Mouse (Mus musculus) yolk sac, embryonic 10.5 days (tissue): ENCODE data around the gene Acot13.
"Not testable (repeated sequence)": the region's sequence is repeated elsewhere in the genome, so short reads cannot be mapped to it uniquely, and the experiment has no call there.

Source experiments
- DNase-seq: peaks from one replicate; pipeline ENCODE4 v3.0.0-alpha.2; 2017; ENCODE audit warnings: low spot score

The Acot13 gene

GRCm38 (mm10) chr13:24831353-24832130 lies at the start of gene Acot13, which contains the start of gene Tdp2:
Gene Acot13, minus strand, starts transcription at chr13:24831540.
Gene Tdp2, plus strand, starts transcription at chr13:24831679.
- peak; percentile 99 for DNase-seq

- peak; percentile 63 for DNase-seq
Measured at GRCm38 (mm10) chr13:24880704-24881103, 49.4 kb upstream of the Acot13 start.

DNA sequence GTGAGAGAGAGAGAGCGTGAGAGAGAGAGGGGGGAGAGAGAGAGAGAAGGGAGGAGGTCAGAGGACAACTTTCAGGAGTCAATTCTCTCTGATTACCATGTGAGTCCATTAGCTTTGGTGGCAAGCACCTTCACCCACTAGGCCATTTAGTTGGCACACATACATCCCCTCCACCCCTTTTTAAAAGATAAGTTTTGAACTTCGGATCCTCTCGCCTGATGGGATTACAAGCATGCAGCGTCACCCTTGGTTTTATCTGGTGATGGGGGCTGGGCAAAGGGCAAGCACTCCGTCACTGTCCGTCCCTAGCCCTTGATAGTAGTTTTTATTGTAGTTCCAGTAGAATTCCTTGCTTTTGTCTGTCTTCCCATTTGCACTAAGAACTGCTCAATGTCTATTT lies 48.9 kb upstream of the Acot13 start:
- peak; percentile 70 for DNase-seq

- peak; percentile 86 for DNase-seq
Measured at GRCm38 (mm10) chr13:24879359-24880040, 48.2 kb upstream of the Acot13 start.

DNA sequence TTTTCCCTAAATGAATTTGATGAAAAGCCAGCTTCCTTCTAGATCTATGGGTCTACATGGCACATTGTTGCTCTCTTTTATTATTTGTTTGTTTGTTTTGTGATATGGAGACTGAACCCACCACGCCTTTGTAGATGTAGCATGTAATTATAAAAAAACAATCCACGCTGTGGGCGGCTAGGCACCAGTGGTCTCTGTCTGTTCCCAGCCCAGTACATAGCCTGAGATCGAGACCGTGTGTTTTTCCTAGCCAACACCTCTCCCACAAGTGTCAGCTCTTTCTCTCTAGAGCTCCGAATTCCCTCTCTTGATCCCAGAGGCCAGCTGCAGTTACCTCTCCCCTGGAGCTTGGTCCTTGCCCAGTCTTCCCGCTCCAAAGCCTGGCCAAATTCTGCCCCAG lies 36.9 kb upstream of the Acot13 start:
- no peak for DNase-seq

DNA sequence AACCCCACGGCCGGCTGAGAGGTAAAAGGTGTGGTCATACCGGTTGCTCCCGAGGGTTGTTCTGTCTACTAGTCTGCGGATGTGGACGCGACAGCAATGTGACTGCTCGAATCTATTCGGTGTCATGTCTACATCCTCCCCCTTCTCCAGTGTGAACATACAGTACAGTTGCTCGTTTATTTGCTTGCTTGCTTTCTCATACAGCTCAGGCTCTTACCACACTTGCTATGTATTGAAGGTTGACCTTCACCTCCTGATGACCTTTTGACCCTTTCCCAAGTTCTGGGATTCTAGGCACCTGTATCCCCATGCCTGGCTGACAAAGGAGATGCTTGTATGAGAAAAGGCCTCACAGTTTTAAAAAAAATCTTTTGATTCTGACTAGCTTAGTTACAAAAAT lies 36.4 kb upstream of the Acot13 start:
- DNase-seq = no peak

DNA sequence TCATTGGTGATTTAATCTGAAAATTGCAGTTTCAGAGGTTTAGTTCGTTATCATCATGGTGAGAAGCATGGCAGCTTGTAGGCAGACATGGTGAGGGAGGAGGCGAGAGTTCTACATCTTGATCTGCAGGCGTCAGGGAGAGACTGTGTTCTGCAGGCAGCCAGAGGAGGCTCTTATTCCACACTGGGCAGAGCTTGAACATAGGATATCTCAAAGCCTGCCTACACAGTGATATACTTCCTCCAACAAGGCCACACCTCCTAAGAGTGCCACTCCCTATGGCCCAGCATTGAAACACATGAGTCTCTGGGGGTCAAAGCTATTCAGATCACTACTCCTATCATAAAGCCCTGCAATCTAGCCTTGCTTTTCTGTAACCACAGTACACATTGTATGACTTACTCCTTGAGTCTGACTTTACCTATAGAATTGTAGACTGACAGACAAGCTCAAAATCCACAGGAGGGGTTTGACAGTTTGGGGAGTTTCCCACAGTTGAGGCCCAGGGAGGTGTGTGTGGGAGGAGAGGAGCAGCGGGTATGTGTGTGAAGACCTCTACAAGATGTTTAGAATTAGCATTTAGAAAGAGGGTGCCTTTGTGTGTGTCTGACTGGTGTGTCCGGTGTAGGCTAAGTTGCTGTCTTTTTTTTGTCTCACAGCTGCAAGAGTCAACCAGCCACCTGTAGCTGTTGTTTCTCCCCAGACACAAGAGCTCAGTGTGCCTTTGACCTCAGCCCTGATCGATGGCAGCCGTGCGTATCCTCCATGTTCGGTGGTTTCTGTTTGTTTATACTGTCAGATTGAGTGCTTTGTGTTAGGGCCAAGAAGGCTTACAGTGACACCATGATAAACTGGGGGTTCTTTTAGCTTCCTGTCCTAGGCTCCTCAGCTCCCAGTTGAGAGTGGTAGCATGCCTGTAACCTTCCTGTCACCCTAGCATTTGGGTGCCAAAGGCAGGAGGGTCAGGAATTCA lies 35.4 kb upstream of the Acot13 start:
- DNase-seq = no peak

DNA sequence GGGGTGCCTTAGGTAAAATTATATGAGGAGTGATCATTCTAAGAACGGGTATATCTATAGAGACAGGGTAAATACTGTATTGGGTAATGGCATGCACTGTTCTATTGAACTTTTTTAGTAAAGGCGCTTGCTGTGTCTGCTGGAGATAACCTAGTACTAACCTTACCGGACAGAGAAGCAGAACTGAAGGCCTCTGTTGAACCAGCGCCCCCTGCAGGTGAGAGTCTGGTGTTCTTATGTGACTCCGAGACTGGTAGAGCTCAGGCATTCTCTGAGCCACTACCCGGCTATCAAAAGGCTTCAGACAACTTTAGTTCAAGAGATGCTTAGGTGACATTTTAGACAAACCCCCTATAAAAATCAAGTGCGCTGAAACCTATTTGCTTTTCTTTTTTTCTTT lies 31.2 kb upstream of the Acot13 start:
- DNase-seq = no peak

DNA sequence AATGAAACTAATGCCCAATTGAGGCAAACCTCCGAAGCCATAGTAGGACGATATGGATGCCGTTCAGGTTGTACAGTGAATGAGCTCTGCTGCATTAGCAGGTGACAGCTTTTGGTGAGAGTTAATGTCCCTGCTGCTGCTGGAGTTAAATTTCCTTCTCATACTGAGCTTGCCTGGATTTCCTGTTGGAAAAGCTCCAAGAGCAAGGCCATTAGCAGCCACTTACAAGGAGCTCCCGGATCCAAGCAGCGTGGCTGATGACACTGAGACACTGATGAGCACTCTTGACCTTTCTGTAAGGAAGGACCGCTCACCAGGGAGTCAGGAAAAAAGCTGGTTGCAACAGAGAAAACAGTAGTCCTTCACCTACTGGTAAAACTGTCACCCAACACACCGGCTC lies 30.7 kb upstream of the Acot13 start:
- no peak for DNase-seq

DNA sequence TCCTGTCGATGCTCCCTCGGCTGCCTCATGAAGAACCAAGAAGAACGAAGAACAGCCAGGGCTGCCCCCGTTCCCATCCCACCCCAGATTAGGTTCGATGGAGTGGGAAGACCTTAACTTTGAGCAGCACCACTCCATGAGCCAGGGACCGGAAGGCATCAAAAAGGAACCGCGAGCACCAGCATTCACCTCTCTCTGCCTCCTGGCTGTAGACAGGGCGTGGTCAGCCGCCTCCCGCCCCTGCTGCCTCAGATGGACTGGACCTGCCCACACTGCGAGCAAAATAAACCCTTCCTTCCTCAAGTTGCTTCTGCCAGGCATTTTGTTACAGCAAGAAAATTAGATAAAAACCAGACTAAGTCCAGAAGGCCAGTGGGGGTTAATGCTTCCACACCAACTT lies 29.7 kb upstream of the Acot13 start:
- no peak for DNase-seq

GRCm38 (mm10) chr13:24859115-24859514 lies 27.8 kb upstream of the Acot13 start:
- no peak for DNase-seq

DNA sequence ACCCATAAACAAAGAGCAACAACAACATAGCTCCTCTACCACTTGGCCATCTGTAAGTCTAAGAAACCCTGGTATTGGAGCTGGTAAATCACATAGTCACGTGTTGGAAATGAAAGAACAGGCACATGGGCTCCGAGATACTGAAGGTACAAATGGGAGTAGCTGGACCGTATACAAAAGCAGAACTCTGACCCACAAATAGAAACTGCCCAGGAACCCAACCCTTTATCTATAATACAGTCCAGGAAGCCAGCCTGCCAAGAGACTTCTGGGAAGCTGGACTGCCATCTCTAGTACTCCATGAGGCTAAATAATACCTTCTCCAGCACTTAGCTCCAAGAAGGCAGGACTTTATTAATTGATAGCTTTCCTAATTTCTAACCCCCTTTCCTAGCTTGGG lies 21.2 kb upstream of the Acot13 start:
- DNase-seq = no peak

DNA sequence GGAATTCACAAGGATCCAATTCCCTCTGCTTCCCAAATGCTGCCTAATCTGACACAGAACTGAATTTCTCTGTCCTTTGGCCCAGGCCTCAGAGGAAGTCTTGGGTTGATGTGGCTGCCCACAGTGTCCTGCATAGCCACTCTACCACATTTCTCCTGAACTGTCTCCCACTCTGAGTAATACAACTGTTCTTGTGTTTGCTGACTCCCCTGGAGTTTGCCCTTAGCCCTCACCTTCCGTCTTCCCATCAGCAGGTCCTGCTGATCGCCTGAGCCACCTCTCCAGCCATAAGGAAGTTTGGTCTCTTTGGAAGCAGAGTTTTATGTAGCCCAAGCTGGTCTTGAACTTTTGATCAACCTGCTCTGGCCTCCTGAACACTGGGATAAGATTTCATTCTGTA lies 20.6 kb upstream of the Acot13 start:
- peak; percentile 30 for DNase-seq

- DNase-seq = no peak
Measured at GRCm38 (mm10) chr13:24849318-24849717, 18.0 kb upstream of the Acot13 start.

DNA sequence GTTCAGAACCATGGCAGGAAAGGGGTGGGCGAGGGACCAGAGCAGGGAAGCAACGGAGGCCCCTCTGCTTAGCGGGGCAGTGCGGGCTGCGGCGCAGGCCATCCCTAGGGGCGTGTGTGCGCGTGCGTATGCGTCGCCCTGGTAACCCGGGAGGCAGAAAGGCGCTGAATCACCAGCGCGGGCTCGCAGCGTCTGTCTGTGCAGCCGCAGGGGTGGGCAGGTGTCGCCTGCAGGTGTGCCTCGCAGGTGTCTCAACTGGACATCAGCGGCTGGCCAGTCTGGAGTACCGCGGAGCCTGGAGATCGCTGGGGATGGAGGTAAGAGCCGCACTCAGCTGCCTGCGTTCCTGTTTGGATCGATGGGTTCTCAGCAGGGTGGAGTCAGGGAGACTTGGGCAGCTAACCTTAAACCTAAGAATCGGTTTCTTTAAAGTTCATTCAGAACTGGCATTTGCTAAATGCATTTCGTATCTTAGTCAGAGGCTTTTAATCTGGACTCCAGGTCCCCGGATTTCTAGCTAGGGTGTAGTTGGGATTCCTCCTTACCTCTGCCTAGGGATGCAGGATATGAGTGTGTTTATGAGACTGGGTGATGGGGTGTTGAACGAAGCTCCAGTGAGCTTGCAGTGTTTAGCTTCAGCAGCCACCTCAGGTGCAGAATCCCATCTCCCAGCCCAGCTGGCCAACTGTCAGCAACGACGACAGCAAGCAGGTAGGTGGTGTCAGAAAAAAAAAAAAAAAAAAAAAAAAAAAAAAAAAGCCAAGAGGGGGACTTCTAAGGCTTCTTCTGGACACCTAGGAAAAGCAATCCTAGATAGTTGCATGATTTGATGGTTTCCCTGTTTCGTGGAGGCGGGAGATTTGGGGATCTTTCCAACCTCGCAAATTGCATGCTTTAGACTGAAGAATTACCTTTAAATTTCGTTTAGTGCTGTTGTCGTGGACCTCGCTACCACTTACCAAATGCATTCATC lies 13.9 kb upstream of the Acot13 start, which contains the start of gene D130043K22Rik:
Gene D130043K22Rik (plus strand): TSS at position 153 of the 973 bp plus-strand sequence.
- peak; percentile 60 for DNase-seq

GRCm38 (mm10) chr13:24841702-24842101 lies 10.4 kb upstream of the Acot13 start:
- DNase-seq = no peak

- DNase-seq = no peak
Measured at GRCm38 (mm10) chr13:24839831-24840230, 8.5 kb upstream of the Acot13 start.

DNA sequence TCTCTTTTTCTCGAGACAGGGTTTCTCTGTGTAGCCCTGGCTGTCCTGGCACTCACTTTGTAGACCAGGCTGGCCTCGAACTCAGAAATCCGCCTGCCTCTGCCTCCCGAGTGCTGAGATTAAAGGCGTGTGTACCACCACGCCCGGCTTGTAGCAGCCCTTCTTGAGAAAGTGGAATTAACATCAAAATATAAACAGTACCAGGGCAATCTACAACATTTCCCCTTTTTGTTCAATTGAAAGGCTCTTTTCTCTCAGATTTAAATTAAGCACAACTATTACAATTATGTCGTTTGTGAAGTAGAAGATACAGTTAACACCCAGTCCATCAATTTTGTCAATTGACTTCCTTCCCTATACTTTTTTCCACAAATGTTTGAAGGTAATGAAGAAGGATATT lies 6.4 kb upstream of the Acot13 start:
- not testable (repeated sequence) for DNase-seq

DNA sequence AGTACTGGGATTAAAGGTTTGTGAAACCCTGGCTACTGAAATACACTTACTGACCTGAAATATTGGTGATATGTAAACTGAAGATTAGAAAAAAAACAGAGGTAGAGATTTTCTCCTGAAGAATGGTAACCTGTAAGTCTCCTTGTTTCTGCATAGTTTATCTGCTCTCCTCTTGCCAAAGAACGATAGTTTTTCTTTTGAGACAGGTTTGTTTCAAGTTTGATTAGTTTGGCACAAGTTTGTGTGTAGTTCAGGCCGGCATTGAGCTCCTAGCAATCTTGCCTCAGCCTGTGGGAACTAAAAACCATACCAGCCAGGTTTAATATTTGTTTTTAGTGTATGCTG lies 1.4 kb upstream of the Acot13 start:
- no peak for DNase-seq

- no peak for DNase-seq
Measured at GRCm38 (mm10) chr13:24832131-24832810, 931 bp upstream of the Acot13 start.
